Mouse (Mus musculus): ENCODE data around the gene Myo5c. TPM values are rescaled to one million over a fixed set of nuclear protein-coding genes. Genes with fewer than 3 reads are reported as not detected.

The Myo5c gene
- total RNA-seq (2023; ENCODE audit: inconsistent age): 0.42 to 0.81 TPM (median 0.61 TPM) in 4 replicates

GRCm38 (mm10) chr9:75231841-75232746, at the start of gene Myo5c:
Gene Myo5c (plus strand): TSS chr9:75232020.

GRCm38 (mm10) chr9:75306126-75306898, 74.5 kb downstream of the Myo5c start, which contains the start of gene Gnb5:
Gene Gnb5 (plus strand): TSS chr9:75306288.

GRCm38 (mm10) chr9:75347458-75347857, 115.6 kb downstream of the Myo5c start, which contains the start of gene Bcl2l10:
Gene Bcl2l10 (plus strand): TSS chr9:75347758.

Other genes with a start within 250 kb of the Myo5c start
- gene Arpp19, start 194.4 kb upstream of the Myo5c start, total RNA-seq (2023; ENCODE audit: inconsistent age): 132 to 161 TPM (median 157 TPM) in 4 replicates
- 127 to 161 TPM (median 155 TPM) in 4 replicates for gene Myo5a, start 161.0 kb upstream of the Myo5c start, total RNA-seq (2023; ENCODE audit: inconsistent age)
- 0.55 to 1.6 TPM (median 0.58 TPM) in 3 of 4 replicates, not detected in the other for gene Gnb5, start 74.3 kb downstream of the Myo5c start, total RNA-seq (2023; ENCODE audit: inconsistent age)
- not detected in 4 replicates for gene Bcl2l10, start 115.7 kb downstream of the Myo5c start, total RNA-seq (2023; ENCODE audit: inconsistent age)
- 98.2 to 112 TPM (median 99.3 TPM) in 4 replicates for gene Mapk6, start 178.0 kb downstream of the Myo5c start, total RNA-seq (2023; ENCODE audit: inconsistent age)
- 16.6 to 19.9 TPM (median 18.4 TPM) in 4 replicates for gene Leo1, start 209.5 kb downstream of the Myo5c start, total RNA-seq (2023; ENCODE audit: inconsistent age)

Measured in B cell, adult (primary cell).